Mouse (Mus musculus) cortical plate, adult 2 months (tissue): Measurements from ENCODE around the gene Krt10.

ENCODE experiments used
- CTCF ChIP-seq: fragments of 200-500 bp; IDR thresholded peaks from 2 replicates; pipeline ENCODE4 v1.5.1; 2011; ENCODE audit warnings: mild to moderate bottlenecking, control low read depth, low read length; ENCODE audit not compliant: insufficient read depth; ENCODE audit errors: extremely low read depth
- POLR2A ChIP-seq: fragments of 200-500 bp; IDR thresholded peaks from 2 replicates; pipeline ENCODE4 v1.6.1; 2011; ENCODE audit warnings: mild to moderate bottlenecking, low read length, control low read depth; ENCODE audit not compliant: insufficient read depth; ENCODE audit errors: extremely low read depth

GRCm38 (mm10) chr11:99392492-99392891, 3.3 kb upstream of the Krt10 start:
- TF ChIP-seq CTCF (no peak), POLR2A (no peak)
